Mouse (Mus musculus) stomach, adult 2 months (tissue): ENCODE measurements around the gene Hoxb8. TPM values are rescaled to one million over a fixed set of nuclear protein-coding genes. Genes with fewer than 3 reads are reported as not detected.

Experiments used
- polyA plus RNA-seq: library from polyadenylated mRNA; depleted of rRNA; stranded (reverse); fragments of >200 nt; gene quantifications from 2 replicates; pipeline ENCODE4 v1.2.3, GENCODE M21; 2012; rRNA removed

Hoxb8 gene
- polyA plus RNA-seq, result 5.6 and 11.0 TPM in 2 replicates

DNA sequence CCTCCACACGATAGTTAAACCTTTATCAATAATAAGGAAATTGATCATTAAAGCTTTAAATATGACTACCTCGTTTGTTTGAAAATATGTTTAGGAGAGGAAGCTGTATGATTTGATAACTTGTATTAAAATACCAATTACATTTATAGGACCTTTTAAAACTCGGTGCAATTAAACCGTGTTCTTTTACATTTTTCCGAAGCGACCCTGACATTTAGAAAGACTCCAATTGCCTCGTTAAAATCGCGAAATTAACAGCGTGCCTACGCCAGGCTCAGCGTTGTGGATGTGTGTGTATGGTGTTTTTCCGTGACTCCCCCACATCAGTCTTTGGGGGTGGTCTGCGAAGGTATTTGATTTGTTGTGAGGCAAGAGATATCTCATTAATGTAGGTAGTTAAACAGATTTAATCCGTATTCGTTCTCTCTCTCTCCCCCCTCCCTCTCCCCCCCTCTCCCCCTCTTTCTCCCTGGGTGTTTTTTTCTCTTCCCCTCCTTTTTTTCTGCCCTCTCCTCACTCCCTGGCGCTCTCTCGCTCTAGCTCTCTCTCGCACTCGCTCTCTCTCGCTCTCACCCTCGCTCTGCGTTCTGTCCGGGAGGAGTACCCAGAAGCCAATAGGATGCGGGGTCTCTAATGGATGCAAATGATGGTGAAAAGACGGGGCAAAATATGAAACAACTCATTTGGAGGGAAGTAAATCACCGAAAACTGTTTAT is at the start of gene Hoxb8:
TSS of gene Hoxb8 (plus strand) at position 51 of the 716 bp plus-strand sequence.

DNA sequence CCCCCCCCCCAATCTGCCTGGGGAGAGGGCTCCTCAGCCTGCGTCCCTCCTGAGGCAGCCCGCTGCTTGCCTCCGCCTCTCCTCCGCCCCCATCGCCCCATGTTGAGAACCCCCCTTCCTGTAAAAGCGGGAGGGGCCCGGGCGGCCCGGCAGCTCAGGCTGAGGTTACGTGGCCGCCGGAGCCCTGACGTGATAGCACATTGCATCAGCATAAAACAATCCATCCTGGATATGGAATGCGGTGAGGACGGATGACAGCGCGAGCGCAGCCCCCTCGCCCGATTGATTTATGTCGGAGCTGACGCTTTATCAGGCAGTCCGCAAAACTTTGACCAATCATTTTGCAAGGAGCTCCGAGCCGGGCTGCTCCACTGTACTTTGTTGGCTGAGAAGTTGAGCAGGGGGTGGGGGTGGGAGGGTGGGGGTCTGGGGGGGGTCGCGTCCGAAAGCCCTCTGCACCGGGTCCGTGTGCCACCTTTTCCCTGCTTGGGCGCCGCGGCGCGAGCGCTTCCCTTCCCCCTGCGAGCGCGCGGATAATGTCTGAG is 10.6 kb upstream of the Hoxb8 start, which contains the start of gene Hoxb9:
TSS of gene Hoxb9 (plus strand) at position 462 of the 545 bp plus-strand sequence.

DNA sequence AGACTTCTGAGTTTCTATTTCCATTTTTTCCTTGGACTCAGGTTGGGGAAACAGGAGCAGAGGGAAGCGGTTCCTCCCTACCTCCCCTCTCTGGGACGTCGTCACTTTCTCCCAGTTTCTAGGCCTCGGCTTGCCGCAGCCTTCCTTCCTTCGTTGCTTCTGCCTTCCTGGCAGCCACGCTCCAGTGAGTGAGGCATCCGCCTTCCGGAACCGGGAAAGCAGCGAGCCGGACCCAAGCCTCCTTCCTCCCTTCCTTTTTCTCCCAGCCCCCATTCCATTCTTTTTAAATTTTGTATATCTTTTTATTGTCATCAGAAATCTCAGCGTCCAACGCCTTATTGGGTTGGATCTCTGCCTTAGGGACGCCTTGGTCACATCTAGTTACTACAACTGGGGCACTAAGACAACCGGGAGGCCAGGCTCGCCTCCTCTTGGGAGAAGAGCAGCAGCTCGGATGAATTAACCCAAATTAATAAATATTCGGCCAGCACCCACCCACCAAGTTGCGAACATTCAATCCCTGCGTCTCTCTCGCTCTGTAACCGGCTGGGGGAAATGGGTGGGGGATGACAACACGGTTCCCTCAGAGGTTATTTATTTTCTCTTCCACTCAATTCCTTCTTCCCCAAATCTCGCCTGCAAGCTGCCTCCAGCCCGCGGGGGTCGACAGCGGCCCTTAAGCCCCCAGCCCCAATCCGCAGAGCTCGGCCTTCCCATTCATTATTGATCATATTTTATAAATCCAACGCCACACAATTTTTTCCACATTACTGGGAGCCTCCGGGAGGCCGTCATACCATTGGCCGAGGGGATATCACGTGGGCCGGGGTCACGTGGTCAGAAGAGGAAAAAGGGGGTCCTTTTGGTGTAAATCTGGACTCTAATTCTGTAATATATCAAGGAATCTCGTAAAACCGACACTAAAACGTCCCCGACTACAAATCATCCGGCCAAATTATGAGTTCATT is 4.3 kb downstream of the Hoxb8 start, which contains the start of gene Hoxb7:
TSS of gene Hoxb7 (plus strand) at position 853 of the 968 bp plus-strand sequence.

DNA sequence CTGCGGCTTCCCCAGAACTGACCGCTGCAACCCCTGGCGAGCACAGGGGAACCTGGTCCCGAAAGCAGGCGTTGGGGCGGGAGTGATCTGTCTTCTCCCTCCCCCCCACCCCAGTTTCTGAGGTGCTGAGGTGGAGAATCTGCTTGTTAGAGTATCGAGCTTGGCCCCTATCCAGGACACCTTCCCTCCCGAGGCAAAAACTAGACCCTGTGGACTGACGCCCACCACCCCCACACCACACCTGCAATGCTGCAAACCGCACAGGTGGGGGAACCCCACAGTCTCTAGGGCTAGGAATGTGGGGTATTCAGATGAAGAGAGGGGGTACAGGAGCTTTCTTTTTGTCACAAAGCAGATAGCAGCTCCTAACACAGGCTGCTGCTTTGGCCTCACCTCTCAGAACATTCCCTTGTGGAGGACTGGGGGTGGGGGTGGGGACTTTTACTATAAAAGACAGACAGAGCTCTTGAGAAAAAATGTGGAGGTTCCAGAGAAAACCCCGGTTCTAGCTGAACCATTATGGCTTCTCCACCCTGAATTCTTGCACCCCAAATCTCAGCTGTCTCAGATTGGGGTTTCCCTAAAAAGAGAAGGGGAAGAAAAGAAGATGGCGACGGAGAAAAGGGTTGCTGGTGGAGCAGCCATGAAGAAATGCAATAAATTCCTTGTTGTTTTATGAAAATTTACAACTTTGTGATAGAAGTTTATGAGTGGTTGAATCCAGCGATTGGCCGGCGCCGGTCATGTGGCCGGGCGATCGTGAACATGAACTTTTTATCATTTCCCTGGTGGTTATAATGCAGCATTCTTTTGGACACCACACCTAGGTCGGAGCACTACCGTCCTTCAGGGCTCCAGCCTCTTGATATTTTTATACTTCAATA is 10.2 kb downstream of the Hoxb8 start, which contains the start of gene Hoxb6:
TSS of gene Hoxb6 (plus strand) at position 796 of the 884 bp plus-strand sequence.

DNA sequence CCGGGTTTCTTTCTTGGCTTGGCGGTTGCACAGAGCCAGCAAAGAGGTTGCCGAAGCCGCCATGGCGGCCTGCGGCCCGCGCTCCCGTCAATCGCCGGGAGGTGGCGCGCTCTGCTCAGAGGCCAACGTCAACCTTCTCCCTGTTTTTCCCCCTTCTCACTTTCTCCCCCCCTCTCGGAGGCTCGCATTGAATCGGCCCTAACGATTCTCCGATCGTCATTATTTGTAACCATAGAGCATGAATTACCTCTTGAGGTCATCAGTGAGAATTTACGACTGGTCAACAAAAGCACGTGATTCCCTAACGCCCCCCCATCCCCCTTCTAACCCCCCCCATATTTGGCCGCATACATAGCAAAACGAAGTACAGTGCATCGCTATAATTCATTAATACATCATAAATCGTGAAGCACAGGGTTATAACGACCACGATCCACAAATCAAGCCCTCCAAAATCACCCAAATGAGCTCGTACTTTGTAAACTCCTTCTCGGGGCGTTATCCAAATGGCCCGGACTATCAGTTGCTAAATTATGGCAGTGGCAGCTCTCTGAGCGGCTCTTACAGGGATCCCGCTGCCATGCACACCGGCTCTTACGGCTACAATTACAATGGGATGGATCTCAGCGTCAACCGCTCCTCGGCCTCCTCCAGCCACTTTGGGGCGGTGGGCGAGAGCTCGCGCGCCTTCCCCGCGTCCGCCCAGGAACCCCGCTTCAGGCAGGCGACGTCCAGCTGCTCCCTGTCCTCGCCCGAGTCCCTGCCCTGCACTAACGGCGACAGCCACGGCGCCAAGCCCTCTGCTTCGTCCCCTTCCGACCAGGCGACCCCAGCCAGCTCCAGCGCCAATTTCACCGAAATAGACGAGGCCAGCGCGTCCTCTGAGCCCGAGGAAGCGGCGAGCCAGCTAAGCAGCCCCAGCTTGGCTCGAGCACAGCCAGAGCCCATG is 21.7 kb downstream of the Hoxb8 start, which contains the start of gene Hoxb5:
TSS of gene Hoxb5 (plus strand) at position 186 of the 949 bp plus-strand sequence.

DNA sequence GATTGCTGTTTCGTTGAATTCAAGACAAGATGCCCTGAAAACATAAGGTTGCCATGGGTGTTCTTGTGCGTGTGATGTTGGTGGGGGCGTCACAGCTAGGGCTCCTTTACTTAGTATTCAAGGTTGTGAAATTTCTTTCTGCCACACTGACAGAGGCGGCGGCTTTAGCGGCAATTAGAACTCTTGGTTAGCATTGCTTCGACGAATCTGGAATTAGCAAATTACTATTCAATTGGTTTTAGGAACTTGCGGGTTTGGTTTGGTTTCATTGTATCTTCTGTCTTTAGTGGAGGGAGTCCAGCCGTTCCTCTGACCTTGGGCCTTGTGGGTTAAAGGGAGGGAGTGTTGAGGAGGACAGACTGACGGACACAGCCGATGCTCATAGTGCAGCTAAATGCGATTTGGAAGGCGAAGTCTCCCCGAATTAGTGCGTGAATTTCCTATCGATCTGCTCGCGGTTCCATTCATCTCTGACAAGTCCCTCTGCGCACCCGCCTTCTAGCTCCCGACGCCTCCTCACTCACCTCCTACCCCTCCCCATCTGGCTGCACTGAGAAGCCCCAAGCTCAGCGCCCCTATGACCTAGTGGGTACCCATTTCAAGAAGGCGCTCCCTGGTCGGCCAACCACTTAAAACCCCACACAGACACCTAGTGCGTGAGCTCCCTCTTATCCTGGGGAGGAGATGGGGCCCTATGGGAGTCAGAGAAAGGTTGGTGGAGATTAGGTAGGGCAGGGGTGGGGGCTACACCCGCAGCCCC is 36.1 kb downstream of the Hoxb8 start, which contains the start of gene Hoxb4:
TSS of gene Hoxb4 (plus strand) at position 660 of the 760 bp plus-strand sequence.

DNA sequence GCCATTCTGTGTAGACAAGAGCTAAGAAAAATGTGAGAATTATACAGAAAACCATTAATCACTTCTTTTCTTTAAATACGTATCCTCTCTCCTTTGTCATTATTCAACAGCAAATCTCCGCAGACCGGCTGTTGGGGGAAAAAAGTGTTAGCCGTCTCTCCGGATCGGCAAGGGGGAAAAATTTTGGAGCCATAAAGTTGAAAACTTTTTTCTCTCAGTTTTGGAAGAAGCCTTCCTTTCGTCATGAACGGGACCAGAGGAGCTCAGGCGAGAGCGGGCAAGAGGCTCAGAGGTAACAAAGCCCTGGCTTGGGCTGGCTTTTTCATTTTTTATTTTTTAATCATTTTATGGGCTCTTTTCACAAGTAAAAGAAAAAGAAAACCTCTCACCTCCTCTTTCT is 41.4 kb downstream of the Hoxb8 start, which contains the start of gene Hoxb3:
TSS of gene Hoxb3 (plus strand) at position 173 of the 400 bp plus-strand sequence.

Other genes starting within 250 kb of the Hoxb8 start
- 5.6 and 7.3 TPM in 2 replicates for gene Snf8, start 247.0 kb upstream of the Hoxb8 start, polyA plus RNA-seq
- 11.7 and 12.0 TPM in 2 replicates for gene Ube2z, start 216.5 kb upstream of the Hoxb8 start, polyA plus RNA-seq
- gene Atp5g1, start 206.2 kb upstream of the Hoxb8 start, polyA plus RNA-seq, result 1,034 and 1,299 TPM in 2 replicates
- gene Calcoco2, start 169.9 kb upstream of the Hoxb8 start, polyA plus RNA-seq, result not detected in 2 replicates
- gene Ttll6, start 148.1 kb upstream of the Hoxb8 start, polyA plus RNA-seq, result 0.04 and 0.09 TPM in 2 replicates
- gene Hoxb13, start 87.6 kb upstream of the Hoxb8 start, polyA plus RNA-seq, result not detected in 2 replicates
- gene Hoxb9, start 10.4 kb upstream of the Hoxb8 start, polyA plus RNA-seq, result 0.08 and 0.09 TPM in 2 replicates
- gene Hoxb7, start 4.7 kb downstream of the Hoxb8 start, polyA plus RNA-seq, result 0.90 and 1.5 TPM in 2 replicates
- 5.8 and 10.1 TPM in 2 replicates for gene Hoxb6, start 10.6 kb downstream of the Hoxb8 start, polyA plus RNA-seq
- 2.8 and 3.6 TPM in 2 replicates for gene Hoxb5, start 21.4 kb downstream of the Hoxb8 start, polyA plus RNA-seq
- gene Hoxb4, start 36.4 kb downstream of the Hoxb8 start, polyA plus RNA-seq, result 3.6 and 3.8 TPM in 2 replicates
- gene Hoxb3, start 41.4 kb downstream of the Hoxb8 start, polyA plus RNA-seq, result 4.3 and 5.8 TPM in 2 replicates
- 10.9 and 18.9 TPM in 2 replicates for gene Hoxb2, start 68.6 kb downstream of the Hoxb8 start, polyA plus RNA-seq
- not detected in 2 replicates for gene Hoxb1, start 83.8 kb downstream of the Hoxb8 start, polyA plus RNA-seq
- gene Skap1, start 182.7 kb downstream of the Hoxb8 start, polyA plus RNA-seq, result 0.21 and 0.63 TPM in 2 replicates